Mouse (Mus musculus) frontal cortex, adult 2 months (tissue): ENCODE results near the gene Vmn2r84. TPM values are rescaled to one million over a fixed set of nuclear protein-coding genes. Genes with fewer than 3 reads are reported as not detected.

Experiments used
- polyA plus RNA-seq: library from polyadenylated mRNA; depleted of rRNA; stranded (reverse); fragments of >200 nt; gene quantifications from 2 replicates; pipeline ENCODE4 v1.2.3, GENCODE M21; 2012; rRNA removed

Vmn2r84 gene
- polyA plus RNA-seq, 1 experiment: 0.94 TPM

Other genes with a start within 250 kb of the Vmn2r84 start
- gene Olfr825, start 227.6 kb downstream of the Vmn2r84 start, polyA plus RNA-seq: not detected in 2 replicates
- gene Olfr826, start 210.1 kb downstream of the Vmn2r84 start, polyA plus RNA-seq: not detected in 2 replicates
- not detected in 2 replicates for gene Olfr827, start 179.9 kb downstream of the Vmn2r84 start, polyA plus RNA-seq
- gene Neurod4, start 114.1 kb downstream of the Vmn2r84 start, polyA plus RNA-seq: 0.30 and 0.46 TPM in 2 replicates
- 0.12 and 0.13 TPM in 2 replicates for gene Tespa1, start 71.5 kb downstream of the Vmn2r84 start, polyA plus RNA-seq
- 0.34 and 0.53 TPM in 2 replicates for gene Vmn2r85, start 35.4 kb upstream of the Vmn2r84 start, polyA plus RNA-seq
- gene Vmn2r86, start 61.7 kb upstream of the Vmn2r84 start, polyA plus RNA-seq: 0.28 and 0.29 TPM in 2 replicates
- 1.1 and 1.3 TPM in 2 replicates for gene Vmn2r87, start 103.1 kb upstream of the Vmn2r84 start, polyA plus RNA-seq